Mouse (Mus musculus) embryonic facial prominence, embryonic 13.5 days (tissue): ENCODE measurements around the gene Glis1. TPM values are rescaled to one million over a fixed set of nuclear protein-coding genes. Genes with fewer than 3 reads are reported as not detected.

Experiments
- ATAC-seq: fragments of 200-750 bp; cut with Nextera tagmentation; 2 replicates; pipeline ENCODE4 v1.8.0; 2017; ENCODE audit warnings: low read depth; ENCODE audit not compliant: insufficient number of reproducible peaks, insufficient read depth, low FRiP score, low TSS enrichment
- H3K27ac ChIP-seq: fragments of 300-500 bp; sonication (generic); 2 replicates; pipeline ENCODE4 v1.5.1; 2015; ENCODE audit warnings: moderate library complexity, mild to moderate bottlenecking, inconsistent platforms
- H3K27me3 ChIP-seq: fragments of 300-500 bp; sonication (generic); 2 replicates; pipeline ENCODE4 v1.6.1; 2015; ENCODE audit warnings: mild to moderate bottlenecking, inconsistent platforms
- H3K36me3 ChIP-seq: fragments of 300-500 bp; sonication (generic); 2 replicates; pipeline ENCODE4 v1.6.1; 2015; ENCODE audit warnings: mild to moderate bottlenecking, inconsistent platforms
- H3K4me1 ChIP-seq: fragments of 300-500 bp; sonication (generic); 2 replicates; pipeline ENCODE4 v1.6.1; 2015; ENCODE audit warnings: inconsistent platforms
- H3K4me2 ChIP-seq: fragments of 300-500 bp; sonication (generic); 2 replicates; pipeline ENCODE4 v1.6.1; 2015; ENCODE audit warnings: moderate library complexity, mild to moderate bottlenecking, inconsistent platforms
- H3K4me3 ChIP-seq: fragments of 300-500 bp; sonication (generic); 2 replicates; pipeline ENCODE4 v1.5.1; 2015; ENCODE audit warnings: mild to moderate bottlenecking, inconsistent platforms
- H3K9ac ChIP-seq: fragments of 300-500 bp; sonication (generic); 2 replicates; pipeline ENCODE4 v1.6.1; 2015; ENCODE audit warnings: mild to moderate bottlenecking, inconsistent platforms
- H3K9me3 ChIP-seq: fragments of 300-500 bp; sonication (generic); 2 replicates; pipeline ENCODE4 v1.6.1; 2016; ENCODE audit warnings: inconsistent platforms
- WGBS: fragments of 180-500 bp; shearing (Covaris S2); methylation state at CpG from one replicate; pipeline ENCODE4 v1.1.7; 2015; ENCODE audit warnings: mixed read lengths; 5-methylcytosine and 5-hydroxymethylcytosine counted together
- polyA plus RNA-seq: library from polyadenylated mRNA; unstranded; fragments of >200 nt; fragmentation: Nextera tagmentation; extraction: Ambion mirVana; gene quantifications from 2 replicates; pipeline ENCODE4 v1.2.1, GENCODE M21; 2015

The Glis1 gene
- polyA plus RNA-seq, 1 experiment from 2014 or later: 60.4 TPM

DNA sequence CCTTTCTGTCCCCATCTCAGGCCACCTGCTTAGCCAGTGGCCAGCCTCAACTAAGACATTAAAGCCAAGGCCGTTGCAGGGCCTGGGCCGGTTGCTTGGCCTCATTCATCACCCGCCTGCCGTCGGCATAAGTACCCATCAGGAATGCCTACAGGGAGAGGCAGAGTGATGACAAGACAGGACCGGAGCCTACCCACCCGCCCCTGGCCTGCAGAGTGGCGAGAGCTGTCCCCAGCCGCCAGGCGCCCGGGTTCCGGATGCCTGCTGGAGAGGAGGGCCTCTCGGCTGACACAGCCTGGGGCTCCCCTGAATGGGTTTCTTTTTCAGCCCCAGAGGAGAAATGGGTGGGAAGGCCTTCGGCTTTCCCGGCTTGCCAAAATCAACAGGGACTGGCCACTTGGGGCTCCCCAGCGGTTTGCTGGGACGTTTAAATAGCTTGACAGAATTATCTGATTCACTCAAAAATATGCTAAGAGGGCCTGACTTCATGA is 194.6 kb downstream of the Glis1 start:
- no peak for ATAC-seq
- WGBS: 59% methylated on average over 17 of the region's 17 CpGs
- no peak overlapping the region for H3K27ac ChIP-seq
- no peaks in the 10 kb centered on the region for H3K9me3 ChIP-seq
- no peaks in the 10 kb centered on the region for H3K27me3 ChIP-seq
- no peak overlapping the region for H3K9ac ChIP-seq
- H3K4me1 ChIP-seq: peaks cover 44% of the 10 kb centered on the region
- peaks cover 22% of the 10 kb centered on the region for H3K36me3 ChIP-seq
- no peak overlapping the region for H3K4me3 ChIP-seq
- H3K4me2 ChIP-seq: no peak overlapping the region

DNA sequence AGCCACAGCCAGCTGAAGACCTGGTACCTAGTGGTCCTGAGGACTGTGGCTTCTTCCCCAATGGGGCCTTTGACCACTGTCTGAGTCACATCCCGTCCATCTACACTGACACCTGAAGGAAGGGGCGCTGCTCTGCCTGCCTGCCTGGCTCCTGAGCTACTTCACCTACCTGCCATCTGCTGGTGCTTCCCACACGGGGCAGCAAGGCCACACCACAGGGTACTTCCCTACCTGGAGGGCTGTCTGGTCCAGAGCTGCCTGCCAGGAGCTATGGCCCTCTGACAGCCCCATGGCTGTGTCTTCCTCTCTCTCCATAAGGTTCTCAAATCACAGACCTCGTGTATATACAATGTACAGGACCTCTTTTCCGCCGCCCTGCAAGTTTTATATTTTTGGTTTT is 200.2 kb downstream of the Glis1 start:
- Histone ChIP-seq H3K9me3 (no peaks in the 10 kb centered on the region), H3K36me3 (peaks cover 19% of the 10 kb centered on the region), H3K4me1 (peaks cover 53% of the 10 kb centered on the region), H3K4me2 (no peak overlapping the region), H3K9ac (no peak overlapping the region), H3K27me3 (no peaks in the 10 kb centered on the region; the same call in none of the 2 replicates), H3K4me3 (no peak overlapping the region), H3K27ac (no peak overlapping the region)
- WGBS: 66% methylated on average over 6 of the region's 6 CpGs
- ATAC-seq: no peak

DNA sequence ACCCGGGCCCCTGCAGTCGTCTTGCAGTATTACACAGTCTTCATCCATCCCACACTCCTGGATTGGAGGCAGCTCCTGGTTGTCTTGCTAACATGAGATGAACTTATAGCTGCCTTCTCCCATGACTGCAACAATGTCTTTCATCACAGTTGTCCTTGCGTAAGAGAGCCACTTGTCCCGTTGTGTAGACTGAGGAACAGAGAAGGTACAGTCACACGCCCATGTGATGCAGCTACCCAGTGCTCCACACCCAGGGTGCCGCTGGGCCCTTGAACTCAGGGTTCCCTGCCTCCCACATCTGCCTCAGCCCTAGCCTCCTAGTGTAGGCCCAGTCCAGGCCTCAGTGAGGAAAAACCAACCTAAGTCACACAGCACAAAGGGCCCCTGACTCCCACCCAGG is 201.7 kb downstream of the Glis1 start:
- 0 out of 2 replicates have a peak, but pooled peaks have one; percentile 28 for ATAC-seq
- 69% methylated on average over 6 of the region's 6 CpGs for WGBS
- Histone ChIP-seq H3K4me2 (no peak overlapping the region), H3K9ac (no peak overlapping the region), H3K9me3 (no peaks in the 10 kb centered on the region), H3K4me3 (no peak overlapping the region), H3K27me3 (no peaks in the 10 kb centered on the region; the same call in none of the 2 replicates), H3K36me3 (peaks cover 16% of the 10 kb centered on the region), H3K27ac (peak overlapping the region; percentile 60), H3K4me1 (peaks cover 51% of the 10 kb centered on the region)

DNA sequence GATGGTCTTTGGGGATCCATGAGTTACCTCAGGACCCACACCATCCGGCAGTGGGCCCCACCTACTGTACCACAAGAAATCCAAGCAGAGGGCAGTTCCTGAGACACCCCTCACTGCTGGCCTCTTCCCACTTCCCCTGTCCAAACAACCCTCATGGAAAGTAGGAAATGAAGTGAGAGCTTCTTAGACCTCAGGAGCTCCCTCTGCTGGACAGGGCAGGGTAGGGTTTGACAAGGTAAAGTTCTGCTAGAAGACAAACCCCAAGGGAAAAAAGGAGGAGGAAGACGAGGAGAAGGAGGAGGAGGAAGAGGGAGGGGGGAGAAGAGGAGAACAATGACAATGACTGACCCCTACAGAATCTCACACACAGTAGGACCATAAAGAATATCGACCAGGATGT is 203.3 kb downstream of the Glis1 start:
- ATAC-seq: no peak
- Histone ChIP-seq H3K27me3 (no peaks in the 10 kb centered on the region; the same call in none of the 2 replicates), H3K9me3 (no peaks in the 10 kb centered on the region), H3K27ac (no peak overlapping the region; the same call in 1 of the 2 replicates), H3K4me3 (no peak overlapping the region), H3K9ac (no peak overlapping the region), H3K4me2 (no peak overlapping the region), H3K4me1 (peaks cover 45% of the 10 kb centered on the region), H3K36me3 (peaks cover 5% of the 10 kb centered on the region)
- WGBS: 61% methylated on average over 3 of the region's 3 CpGs

DNA sequence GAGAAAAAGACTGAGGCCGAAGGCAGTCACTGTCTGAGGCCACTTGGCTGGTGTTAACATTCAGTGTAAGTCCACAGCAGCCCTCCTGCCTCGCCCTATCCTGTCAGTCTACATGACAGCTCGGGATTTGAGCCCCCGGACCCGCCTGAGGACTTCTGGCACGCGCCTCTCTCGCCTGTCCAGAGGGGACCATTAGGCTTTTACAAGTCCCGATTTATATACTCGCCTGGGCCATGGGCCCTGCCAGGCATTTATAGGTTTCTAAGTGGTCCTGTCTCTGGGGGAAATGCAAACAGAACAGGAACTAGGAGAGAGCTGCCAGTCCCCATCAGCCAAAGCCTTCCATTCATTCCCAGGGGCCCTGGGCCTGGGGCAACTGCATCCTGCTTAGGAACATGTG is 203.9 kb downstream of the Glis1 start:
- Histone ChIP-seq H3K27ac (peak overlapping the region; percentile 56), H3K4me2 (no peak overlapping the region), H3K36me3 (peaks cover under 1% of the 10 kb centered on the region; the same call in 1 of the 2 replicates), H3K27me3 (no peaks in the 10 kb centered on the region; the same call in none of the 2 replicates), H3K9ac (no peak overlapping the region), H3K9me3 (no peaks in the 10 kb centered on the region), H3K4me1 (peaks cover 41% of the 10 kb centered on the region), H3K4me3 (no peak overlapping the region)
- 76% methylated on average over 10 of the region's 10 CpGs for WGBS
- no peak for ATAC-seq

DNA sequence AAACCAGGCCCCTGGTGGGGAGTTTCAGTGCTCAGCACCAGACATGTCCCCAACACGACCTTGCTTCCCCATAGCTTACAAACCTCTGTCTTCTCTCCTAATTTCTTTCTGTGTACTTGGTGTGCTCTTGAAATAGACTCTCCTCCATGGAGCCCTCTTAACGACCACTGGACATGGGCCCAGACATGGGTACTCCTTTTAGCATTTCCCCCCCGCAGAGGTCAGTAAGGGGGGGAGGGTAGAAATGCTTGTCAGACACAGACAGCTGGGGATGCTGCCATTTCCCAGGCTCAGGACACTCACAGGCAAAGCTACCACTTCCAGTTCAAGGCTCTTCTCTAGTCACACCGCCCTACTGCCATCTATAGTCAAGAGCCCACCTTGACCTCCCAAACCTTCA is 207.2 kb downstream of the Glis1 start:
- H3K9me3 ChIP-seq: no peaks in the 10 kb centered on the region
- H3K27me3 ChIP-seq: no peaks in the 10 kb centered on the region; the same call in 1 of the 2 replicates
- no peak overlapping the region for H3K4me2 ChIP-seq
- peaks cover 19% of the 10 kb centered on the region for H3K4me1 ChIP-seq
- H3K9ac ChIP-seq: no peak overlapping the region
- no peak overlapping the region for H3K27ac ChIP-seq
- H3K4me3 ChIP-seq: no peak overlapping the region
- no peak for ATAC-seq
- WGBS: 73% methylated on average over 4 of the region's 4 CpGs
- H3K36me3 ChIP-seq: no peaks in the 10 kb centered on the region

DNA sequence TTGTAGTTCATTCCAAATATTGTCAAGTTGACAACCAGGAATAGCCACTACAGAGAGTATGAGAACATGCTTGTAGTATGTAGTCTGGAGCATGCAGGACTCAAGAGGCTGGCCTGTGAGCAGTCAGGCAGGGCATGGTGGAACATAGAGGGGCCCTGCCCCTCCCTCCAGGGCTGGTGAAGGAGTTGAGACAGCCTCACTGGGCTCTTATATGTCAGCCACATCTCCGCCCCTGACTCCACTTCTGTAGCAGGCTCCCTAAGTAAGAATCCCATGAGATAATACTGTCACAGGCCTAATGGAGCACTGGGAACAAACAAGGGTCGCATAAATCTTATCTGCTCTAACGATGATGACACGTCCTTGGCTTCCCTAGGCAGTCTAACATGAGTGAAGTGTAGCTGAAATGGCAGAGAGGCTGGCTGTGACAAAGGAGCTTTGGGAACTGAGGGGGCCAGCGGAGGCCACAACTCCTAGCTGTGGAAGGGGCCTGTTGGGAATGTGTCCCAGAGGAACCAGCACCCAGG is 214.6 kb downstream of the Glis1 start:
- no peak overlapping the region for H3K27ac ChIP-seq
- no peaks in the 10 kb centered on the region for H3K9me3 ChIP-seq
- no peak for ATAC-seq

DNA sequence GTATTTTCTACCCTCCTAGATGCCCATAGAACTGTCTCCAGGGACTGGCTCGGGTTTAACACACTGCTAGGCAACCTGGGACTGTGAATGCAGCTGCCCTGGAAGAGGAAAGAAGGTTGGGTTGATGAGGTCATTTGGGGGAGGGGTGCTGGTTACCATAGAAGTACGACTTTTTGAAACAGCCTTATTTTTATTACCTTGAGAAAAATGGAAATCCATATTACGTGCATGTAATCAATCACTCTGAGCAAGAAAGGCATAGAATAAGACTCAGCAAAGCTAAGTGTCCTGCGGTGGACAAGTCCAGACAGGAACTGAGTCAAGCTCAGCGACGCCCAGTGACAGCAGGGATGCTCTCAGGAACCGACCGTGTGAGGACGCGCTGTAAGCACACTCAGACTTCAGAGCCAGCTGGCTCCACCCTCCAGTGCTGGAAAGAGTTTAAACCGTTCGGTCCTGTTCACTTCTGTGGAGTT is 216.7 kb downstream of the Glis1 start:
- Histone ChIP-seq H3K27ac (no peak overlapping the region), H3K4me2 (peak overlapping the region; percentile 28), H3K27me3 (peaks cover 14% of the 10 kb centered on the region; the same call in 1 of the 2 replicates), H3K36me3 (no peaks in the 10 kb centered on the region), H3K9me3 (no peaks in the 10 kb centered on the region), H3K4me3 (no peak overlapping the region), H3K4me1 (peaks cover 39% of the 10 kb centered on the region), H3K9ac (no peak overlapping the region; the same call in 1 of the 2 replicates)
- WGBS: 23% methylated on average over 12 of the region's 12 CpGs
- no peak for ATAC-seq

More for the DNA sequence above, 214.6 kb downstream of the Glis1 start:
- no peak overlapping the region for H3K4me2 ChIP-seq
- peaks cover 27% of the 10 kb centered on the region for H3K4me1 ChIP-seq
- H3K9ac ChIP-seq: no peak overlapping the region
- no peaks in the 10 kb centered on the region for H3K36me3 ChIP-seq
- H3K4me3 ChIP-seq: no peak overlapping the region
- WGBS: 94% methylated on average over 5 of the region's 5 CpGs
- peaks cover 5% of the 10 kb centered on the region; the same call in 1 of the 2 replicates for H3K27me3 ChIP-seq

DNA sequence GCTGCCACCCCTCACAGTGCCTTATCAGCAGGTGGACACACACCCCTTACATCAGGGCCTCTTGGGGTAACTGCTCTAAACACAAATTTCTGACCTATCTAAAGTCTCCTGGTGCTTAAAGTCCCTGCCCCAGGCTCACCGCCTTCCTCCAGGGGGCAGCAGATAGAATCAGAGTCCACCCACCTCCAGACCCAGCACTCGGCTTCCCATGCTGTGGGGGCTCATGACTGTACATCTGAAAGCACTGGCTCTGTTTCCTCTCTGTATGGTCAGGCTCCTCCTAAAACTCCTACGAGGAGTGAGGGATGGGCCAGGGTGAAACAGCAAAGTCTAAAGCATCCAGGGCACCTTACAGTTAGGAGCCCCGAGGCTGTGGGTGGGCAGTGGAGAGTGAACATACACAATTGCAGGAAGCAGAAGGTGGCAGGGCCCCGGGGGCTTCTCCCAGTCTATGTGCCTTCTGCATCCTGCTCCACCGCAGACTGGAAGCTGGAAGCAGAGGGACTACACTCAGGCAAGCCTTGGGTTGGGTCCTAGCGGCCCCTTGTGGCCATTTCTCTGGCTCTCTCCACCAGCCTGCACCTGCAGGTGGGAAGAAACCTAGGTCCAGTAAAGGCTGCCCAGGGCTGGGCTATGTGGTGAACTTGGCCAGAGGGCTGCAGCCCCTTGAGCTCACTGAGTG is 218.3 kb downstream of the Glis1 start:
- no peak overlapping the region; the same call in 1 of the 2 replicates for H3K9ac ChIP-seq
- no peaks in the 10 kb centered on the region for H3K36me3 ChIP-seq
- 12% methylated on average over 7 of the region's 7 CpGs for WGBS
- peaks cover 14% of the 10 kb centered on the region; the same call in 1 of the 2 replicates for H3K27me3 ChIP-seq
- peak overlapping the region; percentile 27; the same call in 1 of the 2 replicates for H3K4me2 ChIP-seq
- peaks cover 54% of the 10 kb centered on the region for H3K4me1 ChIP-seq
- H3K9me3 ChIP-seq: no peaks in the 10 kb centered on the region
- no peak overlapping the region; the same call in 1 of the 2 replicates for H3K27ac ChIP-seq
- peak; percentile 74 for ATAC-seq
- H3K4me3 ChIP-seq: no peak overlapping the region

DNA sequence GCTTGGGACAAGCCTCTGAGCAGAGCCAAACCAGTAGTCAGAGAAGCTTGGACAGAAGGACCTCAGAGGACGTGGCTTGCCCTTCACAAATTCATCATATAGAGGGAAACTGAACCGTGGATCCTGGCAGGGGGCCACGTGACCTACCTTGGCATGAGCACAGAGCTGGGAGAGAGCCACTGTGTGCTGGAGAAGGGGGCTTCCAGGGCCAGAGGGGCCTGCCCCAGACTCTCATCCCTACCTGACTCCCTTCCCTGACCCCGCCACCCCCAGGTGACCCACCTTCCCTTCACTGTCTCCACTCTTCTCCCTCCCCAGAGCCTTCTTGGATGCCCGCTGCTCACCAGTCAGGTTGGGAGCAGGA is 218.9 kb downstream of the Glis1 start:
- no peak overlapping the region for H3K4me3 ChIP-seq
- H3K27me3 ChIP-seq: peaks cover 14% of the 10 kb centered on the region; the same call in 1 of the 2 replicates
- H3K9me3 ChIP-seq: no peaks in the 10 kb centered on the region
- H3K27ac ChIP-seq: no peak overlapping the region
- H3K9ac ChIP-seq: no peak overlapping the region
- 68% methylated on average over 5 of the region's 5 CpGs for WGBS
- peaks cover 56% of the 10 kb centered on the region for H3K4me1 ChIP-seq
- no peaks in the 10 kb centered on the region for H3K36me3 ChIP-seq
- no peak for ATAC-seq
- no peak overlapping the region for H3K4me2 ChIP-seq

DNA sequence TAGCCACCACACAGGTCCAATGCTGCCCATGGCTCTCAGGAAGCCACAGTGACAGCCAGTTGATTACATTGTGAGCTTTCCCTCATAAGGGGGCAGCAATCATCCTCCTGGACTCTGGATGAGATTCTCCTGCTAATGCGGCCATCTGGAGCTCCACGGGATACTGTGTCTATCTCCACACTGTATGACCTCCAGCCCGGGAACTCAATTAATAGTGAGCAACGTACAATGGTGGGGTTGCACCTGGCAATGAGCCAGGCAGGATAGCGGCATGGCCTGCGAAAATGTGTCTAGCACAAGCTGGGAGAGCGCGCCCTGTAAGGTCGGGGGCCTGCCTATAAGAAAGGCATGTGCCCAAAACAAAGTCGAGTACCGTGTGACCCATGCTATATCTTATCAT is 226.3 kb downstream of the Glis1 start:
- H3K4me3 ChIP-seq: no peak overlapping the region
- no peaks in the 10 kb centered on the region for H3K36me3 ChIP-seq
- WGBS: 90% methylated on average over 11 of the region's 11 CpGs
- no peaks in the 10 kb centered on the region for H3K27me3 ChIP-seq
- no peak overlapping the region for H3K27ac ChIP-seq
- no peak overlapping the region for H3K4me2 ChIP-seq
- H3K9me3 ChIP-seq: no peaks in the 10 kb centered on the region
- peaks cover 21% of the 10 kb centered on the region for H3K4me1 ChIP-seq
- ATAC-seq: no peak
- H3K9ac ChIP-seq: no peak overlapping the region

DNA sequence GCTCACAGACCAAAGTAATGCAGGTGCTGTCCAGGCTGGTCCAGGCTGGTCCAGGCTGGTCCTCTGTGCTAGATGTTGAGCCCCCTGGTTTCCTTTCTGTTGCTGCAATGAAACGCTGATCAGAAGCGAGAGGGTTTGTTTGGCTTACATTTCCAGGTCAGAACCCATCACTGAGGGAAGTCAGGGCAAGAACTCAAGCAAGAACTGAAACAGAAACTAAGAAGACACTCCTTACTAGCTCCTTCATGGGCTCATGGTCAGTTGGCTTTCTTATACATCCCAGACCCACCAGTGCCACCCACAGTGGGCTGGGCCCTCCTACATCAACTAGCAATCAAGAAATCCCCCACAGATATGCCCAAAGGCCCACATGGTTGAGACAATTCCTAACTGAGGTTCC is 234.1 kb downstream of the Glis1 start:
- no peak for ATAC-seq
- Histone ChIP-seq H3K9ac (no peak overlapping the region), H3K36me3 (no peaks in the 10 kb centered on the region), H3K27ac (no peak overlapping the region), H3K9me3 (no peaks in the 10 kb centered on the region), H3K4me3 (no peak overlapping the region), H3K27me3 (peaks cover 13% of the 10 kb centered on the region), H3K4me1 (peaks cover 21% of the 10 kb centered on the region), H3K4me2 (no peak overlapping the region)
- 91% methylated on average over 2 of the region's 2 CpGs for WGBS
